Mouse (Mus musculus) limb, embryonic 14.5 days (tissue): Measurements from ENCODE around the gene Pdlim4. TPM values are rescaled to one million over a fixed set of nuclear protein-coding genes. Genes with fewer than 3 reads are reported as not detected.
"Not testable (repeated sequence)": the region's sequence is repeated elsewhere in the genome, so short reads cannot be mapped to it uniquely, and the experiment has no call there.

Experiments used
- ATAC-seq: fragments of 200-750 bp; cut with Nextera tagmentation; 2 replicates; pipeline ENCODE4 v1.8.0; 2017; ENCODE audit warnings: low read depth, moderate number of reproducible peaks, moderate TSS enrichment; ENCODE audit not compliant: low FRiP score
- DNase-seq: peaks from one replicate; pipeline ENCODE4 v3.0.0-alpha.2; 2015; ENCODE audit warnings: low spot score
- H3K27ac ChIP-seq: fragments of 300-500 bp; sonication (generic); replicated peaks from 2 replicates; pipeline ENCODE4 v1.5.1; 2014; ENCODE audit warnings: low read depth, mild to moderate bottlenecking, low read length, moderate library complexity, mixed read lengths
- H3K27me3 ChIP-seq: fragments of 300-500 bp; sonication (generic); 2 replicates; pipeline ENCODE4 v1.6.1; 2014; ENCODE audit warnings: low read length, mixed read lengths; ENCODE audit not compliant: control insufficient read depth, insufficient read depth
- H3K36me3 ChIP-seq: fragments of 300-500 bp; sonication (generic); 2 replicates; pipeline ENCODE4 v1.6.1; 2014; ENCODE audit warnings: mild to moderate bottlenecking, low read length, moderate library complexity, mixed read lengths; ENCODE audit not compliant: control insufficient read depth, insufficient read depth
- H3K4me1 ChIP-seq: fragments of 300-500 bp; sonication (generic); 2 replicates; pipeline ENCODE4 v1.6.1; 2014; ENCODE audit warnings: antibody characterized with exemption, low read length, mixed read lengths; ENCODE audit not compliant: control insufficient read depth, insufficient read depth
- H3K4me2 ChIP-seq: fragments of 300-500 bp; sonication (generic); replicated peaks from 2 replicates; pipeline ENCODE4 v1.6.1; 2014; ENCODE audit warnings: low read depth, mild to moderate bottlenecking, low read length, moderate library complexity; ENCODE audit not compliant: severe bottlenecking
- H3K4me3 ChIP-seq: fragments of 300-500 bp; sonication (generic); replicated peaks from 2 replicates; pipeline ENCODE4 v1.5.1; 2014; ENCODE audit warnings: low read length
- H3K9ac ChIP-seq: fragments of 300-500 bp; sonication (generic); 2 replicates; pipeline ENCODE4 v1.6.1; 2014; ENCODE audit warnings: mild to moderate bottlenecking, low read depth, low read length, moderate library complexity; ENCODE audit not compliant: severe bottlenecking
- H3K9me3 ChIP-seq: fragments of 300-500 bp; sonication (generic); 2 replicates; pipeline ENCODE4 v1.6.1; 2016; ENCODE audit warnings: low read length; ENCODE audit not compliant: control insufficient read depth
- POLR2A ChIP-seq: fragments of 200-500 bp; IDR thresholded peaks from 2 replicates; pipeline ENCODE4 v1.8.0; 2012; ENCODE audit warnings: inconsistent platforms, mild to moderate bottlenecking, moderate library complexity, borderline replicate concordance; ENCODE audit not compliant: insufficient read depth, insufficient read length; ENCODE audit errors: extremely low read depth
- WGBS: fragments of 180-500 bp; shearing (Covaris S2); extraction: QIAGEN DNeasy Blood & Tissue Kit; methylation state at CpG from one replicate; pipeline ENCODE4 v1.1.7; 2014; 5-methylcytosine and 5-hydroxymethylcytosine counted together
- polyA plus RNA-seq, 2 experiments: library from polyadenylated mRNA; depleted of rRNA in 1 of 2; stranded (reverse) in 1 of 2; unstranded in 1 of 2; fragments of >200 nt; fragmentation: Nextera tagmentation in 1 of 2; extraction: Ambion mirVana in 1 of 2; gene quantifications; 2 replicates each; pipeline versions ENCODE4 v1.2.1 to v1.2.3; 2012 to 2014

Pdlim4 gene
- polyA plus RNA-seq, 2 experiments = 115 to 129 TPM

DNA sequence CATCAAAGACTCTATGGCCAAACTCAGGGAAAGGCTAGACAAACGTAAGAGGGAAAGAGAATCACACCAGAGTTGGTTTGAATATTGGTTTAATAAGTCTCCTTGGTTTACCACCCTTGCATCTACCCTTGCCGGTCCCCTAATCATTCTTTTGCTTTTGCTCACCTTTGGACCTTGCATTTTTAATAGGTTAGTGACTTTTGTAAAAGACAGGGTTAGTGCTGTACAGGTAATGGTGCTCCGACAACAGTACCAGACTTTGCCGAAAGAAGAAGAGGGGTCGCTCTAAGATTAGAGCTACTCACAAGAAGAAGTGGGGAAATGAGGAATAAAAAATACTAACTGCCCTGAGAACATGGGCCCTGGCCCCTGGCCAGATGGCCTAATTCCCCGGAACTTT lies 28.1 kb downstream of the Pdlim4 start:
- TF ChIP-seq POLR2A = no peak
- WGBS = 86% methylated on average over 6 of the region's 6 CpGs
- DNase-seq (no peak), ATAC-seq (no peak)
- Histone ChIP-seq H3K9ac (no peak overlapping the region), H3K4me3 (no peak overlapping the region), H3K4me2 (no peak overlapping the region), H3K36me3 (no peaks in the 10 kb centered on the region), H3K27me3 (no peaks in the 10 kb centered on the region), H3K27ac (no peak overlapping the region), H3K9me3 (no peaks in the 10 kb centered on the region), H3K4me1 (no peaks in the 10 kb centered on the region)

DNA sequence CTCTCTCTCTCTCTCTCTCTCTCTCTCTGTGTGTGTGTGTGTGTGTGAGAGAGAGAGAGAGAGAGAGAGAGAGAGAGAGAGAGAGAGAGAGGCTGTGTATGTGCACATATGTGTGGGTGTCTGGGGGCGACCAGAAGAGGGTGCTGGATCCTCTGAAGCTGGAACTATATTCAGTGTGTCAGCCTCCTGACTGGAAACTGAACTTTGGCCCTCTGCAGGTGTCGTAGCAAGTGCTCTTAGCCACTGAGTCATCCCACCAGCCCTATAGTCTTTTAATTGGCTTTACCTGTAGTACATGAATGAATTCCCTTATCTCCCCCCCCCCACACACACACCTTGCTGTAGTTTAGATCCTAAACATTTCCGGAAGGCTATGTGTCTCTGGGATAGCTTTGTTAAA lies 35.9 kb downstream of the Pdlim4 start:
- not testable (repeated sequence) for DNase-seq, H3K4me2 ChIP-seq, H3K27ac ChIP-seq, H3K4me3 ChIP-seq, H3K36me3 ChIP-seq, H3K9ac ChIP-seq, H3K9me3 ChIP-seq, H3K4me1 ChIP-seq, H3K27me3 ChIP-seq, ATAC-seq
- WGBS = 100% methylated on average over 1 of the region's 3 CpGs

DNA sequence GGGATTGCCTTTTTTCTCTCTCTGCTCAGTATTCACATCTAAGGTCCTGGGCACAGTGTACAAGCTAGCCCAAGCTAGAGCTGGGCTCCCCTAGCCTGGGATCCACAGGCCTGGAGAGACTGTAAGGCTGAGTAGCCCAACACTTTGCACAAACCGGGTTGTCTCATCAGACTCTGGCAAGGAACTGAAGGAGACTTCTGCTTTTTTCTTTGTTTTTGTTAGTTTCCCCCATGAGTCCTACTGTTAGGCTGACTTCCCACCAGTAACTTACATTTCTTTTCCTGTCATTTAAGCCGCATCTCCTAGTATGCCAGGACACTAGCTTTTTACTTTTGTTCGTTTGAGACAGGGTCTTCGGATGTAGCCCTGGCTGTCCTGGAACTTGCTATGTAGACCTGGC lies 39.8 kb downstream of the Pdlim4 start:
- 0 out of 2 replicates have a peak overlapping the region, but pooled peaks have one; percentile 73 for H3K9ac ChIP-seq
- H3K4me3 ChIP-seq = no peak overlapping the region
- peaks cover 5% of the 10 kb centered on the region; the same call in 1 of the 2 replicates for H3K27me3 ChIP-seq
- WGBS = 81% methylated on average over 4 of the region's 4 CpGs
- H3K4me2 ChIP-seq = peak overlapping the region; percentile 94; the same call in 1 of the 2 replicates
- H3K36me3 ChIP-seq = no peaks in the 10 kb centered on the region
- no peak for ATAC-seq
- no peak overlapping the region for H3K27ac ChIP-seq
- H3K9me3 ChIP-seq = no peaks in the 10 kb centered on the region
- DNase-seq = no peak
- H3K4me1 ChIP-seq = peaks cover 11% of the 10 kb centered on the region
- no peak for TF ChIP-seq POLR2A

DNA sequence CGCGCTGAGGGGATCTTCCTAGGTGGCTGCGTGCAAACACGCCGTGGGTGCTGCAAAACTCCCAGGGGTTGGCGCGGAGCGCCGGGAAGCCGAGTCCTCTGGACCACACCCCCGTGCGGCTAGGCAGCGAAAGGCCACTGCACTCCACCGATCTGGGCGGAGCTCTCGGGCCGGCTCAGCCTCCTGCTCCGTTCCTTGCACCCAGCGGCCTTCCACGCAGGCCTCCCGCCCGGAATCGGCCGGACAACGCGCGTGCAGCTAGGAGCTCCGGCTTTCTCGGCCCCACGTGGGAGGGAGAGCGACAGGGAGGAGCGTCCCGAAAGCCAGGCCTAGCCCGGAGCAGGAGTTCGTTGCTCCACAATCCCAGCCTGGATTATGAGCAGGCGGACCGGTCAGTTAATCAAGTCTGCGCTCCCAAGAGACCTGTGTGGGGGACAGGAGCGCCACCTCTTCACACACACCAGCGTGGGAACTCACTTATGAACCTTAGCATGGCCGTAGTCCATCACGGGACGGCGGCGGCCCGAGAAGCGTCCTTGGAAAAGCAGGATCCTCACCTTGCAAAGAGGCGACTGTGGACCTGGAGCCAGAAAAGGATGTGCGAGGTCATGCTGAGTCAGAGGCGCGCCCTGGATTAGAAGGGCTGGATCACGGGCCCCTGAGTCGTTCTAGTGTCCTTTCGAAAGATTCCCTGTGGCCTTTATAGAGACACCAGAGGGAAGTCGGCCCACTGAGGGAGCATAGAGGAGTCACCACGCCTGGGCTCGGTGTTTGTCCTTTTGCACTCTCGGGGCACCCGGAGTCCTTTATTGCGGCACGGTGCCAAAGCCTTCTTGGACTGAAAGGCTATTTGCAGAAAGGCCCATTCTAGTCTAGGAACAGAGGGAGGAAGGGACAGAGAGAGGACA lies 40.5 kb downstream of the Pdlim4 start, which contains the start of gene Slc22a4:
Gene Slc22a4, minus strand, starts transcription at position 47 of the 908 bp plus-strand sequence.
- Histone ChIP-seq H3K4me1 (peaks cover 11% of the 10 kb centered on the region), H3K4me3 (peak within 1 kb of the TSS; percentile 49), H3K27me3 (peaks cover 5% of the 10 kb centered on the region; the same call in 1 of the 2 replicates), H3K9me3 (no peaks in the 10 kb centered on the region), H3K36me3 (no peaks in the 10 kb centered on the region), H3K4me2 (peak within 1 kb of the TSS; percentile 94), H3K9ac (peak within 1 kb of the TSS; percentile 73), H3K27ac (no peak within 1 kb of the TSS)
- TF ChIP-seq POLR2A = no peak
- DNase-seq = peak; percentile 71
- ATAC-seq = peak; percentile 86
- WGBS = 6% methylated on average over 58 of the region's 61 CpGs

DNA sequence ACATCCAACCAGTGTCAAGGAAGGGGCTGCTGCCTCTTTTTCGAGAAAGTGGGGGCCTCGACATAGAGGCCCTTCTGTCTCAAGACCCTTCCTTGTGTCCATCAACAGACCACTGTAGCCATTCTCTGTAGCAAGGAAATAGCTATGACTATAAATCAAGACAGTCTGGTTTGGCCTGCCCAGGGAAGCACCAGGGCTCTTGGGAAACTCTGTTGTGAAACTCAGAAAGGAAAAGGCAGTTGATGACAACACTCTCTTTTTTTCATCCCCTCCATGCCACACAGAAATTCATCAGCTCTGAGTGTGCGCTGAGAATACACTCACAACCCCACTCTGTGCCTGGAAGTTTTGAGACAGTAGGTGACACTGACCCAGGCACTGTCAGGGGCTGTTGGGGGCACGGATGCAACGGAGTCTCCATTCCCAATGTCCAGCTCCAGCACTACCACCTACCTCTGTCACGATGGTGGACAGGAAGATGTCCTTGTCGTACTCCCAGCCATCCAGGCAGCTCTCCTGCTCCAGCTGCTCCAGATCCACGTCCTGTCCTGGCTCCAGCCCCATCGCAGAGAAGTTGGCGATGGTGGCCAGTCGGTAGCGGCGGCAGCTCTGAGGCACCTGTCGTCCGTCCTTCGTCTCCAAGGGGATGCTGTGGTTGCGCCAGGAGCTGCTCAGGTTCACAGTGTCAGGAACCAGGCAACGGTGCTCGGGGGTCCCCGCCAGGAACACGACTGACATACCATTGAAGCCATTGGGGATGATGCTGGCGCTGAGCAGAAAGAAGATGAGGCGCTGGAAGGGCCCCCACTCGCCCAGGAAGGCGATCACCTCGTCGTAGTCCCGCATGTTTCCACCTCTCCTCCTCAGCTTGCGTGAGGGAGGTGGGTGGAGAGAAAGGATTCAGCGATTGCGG lies 41.4 kb downstream of the Pdlim4 start:
- Histone ChIP-seq H3K9me3 (no peaks in the 10 kb centered on the region), H3K4me3 (peak overlapping the region; percentile 49), H3K4me2 (peak overlapping the region; percentile 94), H3K27me3 (peaks cover 5% of the 10 kb centered on the region; the same call in 1 of the 2 replicates), H3K36me3 (no peaks in the 10 kb centered on the region), H3K9ac (peak overlapping the region; percentile 73), H3K27ac (no peak overlapping the region), H3K4me1 (peaks cover 11% of the 10 kb centered on the region)
- DNase-seq = no peak
- WGBS = 18% methylated on average over 29 of the region's 31 CpGs
- peak; percentile 23 for ATAC-seq
- no peak for TF ChIP-seq POLR2A
